Mouse (Mus musculus) layer of hippocampus, postnatal 25 days (tissue): ENCODE results near the gene Cic. TPM values are rescaled to one million over a fixed set of nuclear protein-coding genes. Genes with fewer than 3 reads are reported as not detected.
"Not testable (repeated sequence)": the region's sequence is repeated elsewhere in the genome, so short reads cannot be mapped to it uniquely, and the experiment has no call there.

ENCODE experiments used
- DNase-seq, 2 experiments: peaks; one replicate each; pipeline ENCODE4 v3.0.0; 2022; ENCODE audit warnings: mixed read lengths in 2 of 2, low spot score in 1 of 2; ENCODE audit errors: extremely low spot score in 1 of 2
- total RNA-seq, 2 experiments: library from RNA; stranded (reverse); gene quantifications; 2 replicates each; pipeline ENCODE4 v1.2.3; 2021

The Cic gene
- total RNA-seq, 2 experiments from 2014 or later = 176 to 220 TPM

- peak; percentile 58 to 70 for DNase-seq
Measured at GRCm38 (mm10) chr7:25297454-25298325, 30.2 kb downstream of the Cic start, which contains the start of gene Pafah1b3. Pafah1b3 (minus strand) TSS chr7:25297986.

GRCm38 (mm10) chr7:25301063-25301462 lies 33.6 kb downstream of the Cic start, which contains the start of gene Prr19:
Prr19 (plus strand) TSS chr7:25301411.
- no peak for DNase-seq

GRCm38 (mm10) chr7:25303003-25303684 lies 35.6 kb downstream of the Cic start:
- DNase-seq = no peak

- no peak for DNase-seq
Measured at GRCm38 (mm10) chr7:25303685-25304006, 36.1 kb downstream of the Cic start.

GRCm38 (mm10) chr7:25305481-25305880 lies 38.0 kb downstream of the Cic start:
- no peak for DNase-seq

GRCm38 (mm10) chr7:25305956-25306613 lies 38.6 kb downstream of the Cic start, which contains the start of gene Tmem145:
Tmem145 (plus strand) TSS chr7:25306106.
- DNase-seq = no peak

- no peak for DNase-seq
Measured at GRCm38 (mm10) chr7:25306614-25306996, 39.1 kb downstream of the Cic start.

- no peak for DNase-seq
Measured at GRCm38 (mm10) chr7:25308702-25309318, 41.3 kb downstream of the Cic start.

GRCm38 (mm10) chr7:25309425-25309824 lies 41.9 kb downstream of the Cic start:
- no peak for DNase-seq

GRCm38 (mm10) chr7:25311193-25311592 lies 43.7 kb downstream of the Cic start:
- no peak for DNase-seq

- DNase-seq = no peak
Measured at GRCm38 (mm10) chr7:25313325-25313724, 45.8 kb downstream of the Cic start.

- no peak for DNase-seq
Measured at GRCm38 (mm10) chr7:25314606-25315305, 47.3 kb downstream of the Cic start.

GRCm38 (mm10) chr7:25315306-25316041 lies 48.0 kb downstream of the Cic start:
- no peak for DNase-seq

GRCm38 (mm10) chr7:25316532-25317445 lies 49.3 kb downstream of the Cic start, which contains the start of gene Megf8:
Megf8 (plus strand) TSS chr7:25317164.
- peak; percentile 78 to 95 for DNase-seq

- no peak for DNase-seq
Measured at GRCm38 (mm10) chr7:25317446-25317999, 50.0 kb downstream of the Cic start.

- no peak for DNase-seq
Measured at GRCm38 (mm10) chr7:25322058-25322484, 54.6 kb downstream of the Cic start.

GRCm38 (mm10) chr7:25323219-25323618 lies 55.7 kb downstream of the Cic start:
- no peak for DNase-seq

- not testable (repeated sequence) for DNase-seq
Measured at GRCm38 (mm10) chr7:25325431-25325830, 57.9 kb downstream of the Cic start.
